Mouse (Mus musculus) macrophage (primary cell): ENCODE data around the gene Lgals2. TPM values are rescaled to one million over a fixed set of nuclear protein-coding genes. Genes with fewer than 3 reads are reported as not detected.
"Not testable (repeated sequence)": the region's sequence is repeated elsewhere in the genome, so short reads cannot be mapped to it uniquely, and the experiment has no call there.

Source experiments
- H3K27ac ChIP-seq: fragments of 350-480 bp; formaldehyde crosslinking; 2 replicates; pipeline ENCODE4 v1.9.0; 2021
- H3K36me3 ChIP-seq: fragments of 350-480 bp; formaldehyde crosslinking; 2 replicates; pipeline ENCODE4 v1.9.0; 2021; ENCODE audit errors: inconsistent target
- H3K4me3 ChIP-seq: fragments of 350-480 bp; formaldehyde crosslinking; 2 replicates; pipeline ENCODE4 v1.9.0; 2021; ENCODE audit errors: inconsistent target
- H3K79me2 ChIP-seq: fragments of 350-480 bp; formaldehyde crosslinking; 2 replicates; pipeline ENCODE4 v1.9.0; 2021; ENCODE audit errors: inconsistent target
- WGBS: methylation state at CpG from one replicate; pipeline ENCODE4 v1.1.7; 2026; ENCODE audit warnings: inconsistent platforms; ENCODE audit not compliant: missing documents; 5-methylcytosine and 5-hydroxymethylcytosine counted together
- polyA plus RNA-seq: library from polyadenylated mRNA; stranded (reverse); fragments of 250-400 nt; gene quantifications from 3 replicates; pipeline ENCODE4 v1.2.4, GENCODE M21; 2018; ENCODE audit warnings: inconsistent platforms

Gene Lgals2
- polyA plus RNA-seq, 1 experiment from 2014 or later, result not detected

DNA sequence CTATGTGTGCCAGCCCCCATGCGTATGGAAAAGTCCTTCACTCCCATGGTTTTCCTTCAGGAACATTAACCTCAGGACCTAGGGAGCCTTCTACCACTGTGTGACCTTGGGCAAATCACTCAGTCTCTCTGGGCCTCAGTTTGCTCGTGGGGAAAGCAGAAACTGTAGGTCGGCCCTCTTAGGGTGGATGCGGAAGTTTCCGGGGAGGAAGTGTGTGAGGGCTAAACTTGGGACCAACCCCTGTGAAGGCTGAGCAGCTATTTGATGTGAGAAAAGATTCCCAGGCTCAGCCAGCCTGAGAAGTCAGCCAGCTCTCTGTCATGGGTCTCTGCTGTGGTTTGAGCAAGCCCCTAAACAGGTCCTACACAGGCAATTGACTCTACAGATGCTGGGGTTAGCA is 7.0 kb upstream of the Lgals2 start:
- Histone ChIP-seq H3K27ac (no peak overlapping the region), H3K4me3 (no peak overlapping the region), H3K79me2 (no peaks in the 10 kb centered on the region), H3K36me3 (no peaks in the 10 kb centered on the region)
- WGBS, result 41% methylated on average over 5 of the region's 5 CpGs

DNA sequence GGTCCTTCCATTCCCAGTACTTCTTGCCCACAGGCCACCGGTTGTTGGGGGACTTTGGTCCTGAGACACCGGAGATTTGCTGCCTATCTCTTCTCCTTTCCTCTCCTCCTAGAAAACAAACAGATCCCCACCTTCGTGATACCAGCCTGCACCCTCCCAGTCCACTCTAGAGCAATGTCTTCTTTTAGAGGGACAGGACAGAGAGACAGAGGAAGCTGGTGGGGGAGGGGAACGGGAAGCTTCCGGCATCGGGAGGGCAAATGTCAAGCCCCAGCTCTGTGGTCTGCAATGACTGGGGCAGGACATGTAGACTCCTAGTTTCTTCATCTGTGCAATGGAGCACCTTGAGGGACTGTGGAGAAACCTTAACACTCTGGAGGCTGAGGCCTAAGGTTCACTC is 4.4 kb upstream of the Lgals2 start:
- WGBS, result 46% methylated on average over 6 of the region's 6 CpGs
- no peak overlapping the region for H3K4me3 ChIP-seq
- H3K27ac ChIP-seq, result no peak overlapping the region
- no peaks in the 10 kb centered on the region for H3K79me2 ChIP-seq
- H3K36me3 ChIP-seq, result no peaks in the 10 kb centered on the region

DNA sequence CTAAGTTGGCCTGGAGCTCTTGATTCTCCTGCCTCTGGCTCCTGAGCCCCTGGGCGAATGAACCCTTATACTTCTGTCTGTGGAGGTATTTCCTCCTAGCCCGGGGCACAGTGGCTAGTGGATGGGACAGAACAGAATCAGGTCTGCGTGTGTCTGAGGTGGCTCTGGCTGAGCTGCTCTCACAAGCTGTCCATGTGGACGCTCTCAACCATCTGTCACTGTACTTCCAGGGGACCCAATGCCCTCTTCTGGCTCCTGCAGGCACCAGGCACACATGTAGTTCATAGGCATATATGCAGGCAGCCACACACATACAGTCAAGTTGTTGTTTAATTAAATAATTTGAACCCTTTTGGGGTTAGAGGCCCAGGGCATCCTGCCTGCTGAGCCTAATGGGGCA is 4.0 kb upstream of the Lgals2 start:
- Histone ChIP-seq H3K27ac (no peak overlapping the region), H3K36me3 (no peaks in the 10 kb centered on the region), H3K79me2 (no peaks in the 10 kb centered on the region), H3K4me3 (no peak overlapping the region)
- 84% methylated on average over 4 of the region's 4 CpGs for WGBS

DNA sequence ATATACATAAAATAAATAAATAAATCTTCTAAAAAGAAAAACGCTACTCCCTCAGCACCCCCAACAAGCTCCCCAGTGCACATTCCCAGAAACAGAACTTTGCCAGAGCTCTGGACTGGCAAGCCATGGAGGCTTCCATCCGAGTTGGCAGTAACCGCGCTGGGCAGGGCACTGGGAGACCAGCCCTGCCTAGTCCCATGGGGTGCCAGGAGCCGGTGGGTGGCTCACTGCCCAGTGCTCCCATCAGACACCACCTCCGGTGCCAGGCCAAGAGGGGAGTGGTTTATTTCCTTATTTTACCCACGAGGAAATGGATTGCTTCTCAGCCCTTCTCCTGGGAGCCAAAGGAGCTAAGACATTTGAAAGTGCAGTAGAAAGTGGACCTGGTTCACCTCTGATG is 1.7 kb upstream of the Lgals2 start:
- Histone ChIP-seq H3K27ac (no peak overlapping the region), H3K4me3 (no peak overlapping the region), H3K79me2 (no peaks in the 10 kb centered on the region), H3K36me3 (no peaks in the 10 kb centered on the region)
- WGBS, result 71% methylated on average over 7 of the region's 7 CpGs

DNA sequence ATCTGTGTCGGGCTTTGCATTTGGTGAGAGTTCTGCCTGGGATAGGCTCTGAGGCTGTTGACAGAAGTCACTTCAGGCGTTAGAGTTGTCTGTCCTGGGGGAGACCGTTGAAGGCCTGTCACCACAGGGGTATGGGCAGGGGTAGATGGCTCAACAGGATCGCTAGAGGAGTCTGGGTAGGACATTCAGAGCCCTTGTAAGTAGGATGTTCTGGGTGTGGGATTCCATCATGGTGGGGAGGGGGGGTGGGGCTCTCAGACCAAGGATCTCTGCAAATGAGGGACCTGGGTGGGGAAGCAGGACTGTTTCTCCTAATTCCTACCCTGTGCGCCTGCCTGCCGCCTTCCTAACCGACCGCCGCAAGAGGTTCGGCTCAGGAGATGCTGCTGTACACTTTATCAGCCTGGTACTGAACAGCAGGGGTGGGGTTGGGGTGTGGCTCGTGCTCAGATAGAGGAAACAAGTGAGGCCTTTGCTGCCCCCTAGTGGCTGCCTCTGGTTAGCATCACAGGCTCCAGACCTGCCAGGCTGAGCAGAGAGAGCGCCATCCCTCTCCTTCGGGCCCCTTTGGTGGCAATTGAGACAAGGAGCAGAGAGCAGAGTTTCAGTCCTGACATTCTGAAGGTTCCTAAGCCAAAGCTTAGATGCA is 3.7 kb downstream of the Lgals2 start:
- H3K27ac ChIP-seq, result no peak overlapping the region

DNA sequence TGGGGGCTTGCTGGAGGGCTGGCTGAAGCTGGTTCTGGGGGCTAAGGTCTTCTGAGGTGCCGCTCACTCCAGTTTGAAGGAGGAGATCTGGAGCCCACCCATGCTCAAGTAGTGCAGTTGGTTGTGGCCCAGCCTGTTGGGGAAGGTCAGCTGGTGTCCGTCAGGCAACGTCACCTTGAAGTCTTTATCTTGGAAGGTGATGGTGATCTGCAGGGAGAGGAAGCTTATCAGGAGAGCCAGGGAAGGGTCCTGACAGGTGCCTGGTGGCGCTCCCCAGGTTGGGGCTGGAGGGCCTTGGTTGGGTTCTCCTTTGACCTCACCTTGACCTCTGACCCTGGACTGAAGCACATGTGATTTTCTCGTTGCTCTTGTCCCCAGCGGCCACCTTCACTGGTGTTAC is 4.4 kb downstream of the Lgals2 start:
- no peak overlapping the region for H3K27ac ChIP-seq
- no peaks in the 10 kb centered on the region for H3K36me3 ChIP-seq
- no peaks in the 10 kb centered on the region for H3K79me2 ChIP-seq
- no peak overlapping the region for H3K4me3 ChIP-seq
- 78% methylated on average over 6 of the region's 6 CpGs for WGBS

More for the DNA sequence above, 3.7 kb downstream of the Lgals2 start:
- H3K4me3 ChIP-seq, result no peak overlapping the region
- 19% methylated on average over 13 of the region's 13 CpGs for WGBS
- H3K79me2 ChIP-seq, result no peaks in the 10 kb centered on the region
- no peaks in the 10 kb centered on the region for H3K36me3 ChIP-seq

DNA sequence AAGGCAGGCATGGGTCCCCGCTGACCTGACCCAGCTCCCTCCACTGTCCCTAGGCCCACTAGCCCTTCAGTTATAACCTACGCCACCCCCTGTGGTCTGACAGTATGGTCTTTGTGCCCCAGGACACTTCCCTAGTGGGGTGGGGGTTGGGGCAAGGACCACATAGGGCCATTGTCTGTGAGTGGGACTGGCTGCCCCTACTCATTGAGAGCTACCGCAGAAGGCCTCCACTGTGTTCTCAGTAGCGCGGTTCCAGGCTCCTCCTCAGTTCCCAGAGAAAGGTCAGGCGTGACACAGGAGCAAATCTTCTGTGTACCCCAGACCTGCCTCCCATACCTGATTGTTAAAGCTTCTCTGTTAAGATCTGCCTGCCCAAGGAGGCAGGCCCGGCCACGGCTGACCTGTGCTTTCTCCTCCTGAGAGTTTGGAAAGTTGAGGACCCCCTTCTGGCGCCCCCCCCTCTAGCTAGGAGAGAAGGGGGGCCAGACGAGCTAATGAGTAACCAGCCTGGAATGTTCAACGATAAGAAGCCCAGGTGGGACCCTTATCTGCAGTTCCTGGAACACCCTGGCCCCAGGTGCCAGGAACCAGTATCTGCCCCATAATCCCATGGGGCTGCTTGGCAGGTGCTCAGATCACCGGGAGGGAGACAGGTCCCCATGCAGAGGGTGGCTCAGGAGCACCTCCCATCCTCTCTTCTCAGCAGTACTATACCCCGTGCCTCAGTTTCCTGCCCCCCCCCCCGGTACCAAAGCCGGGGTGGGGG is 5.1 kb downstream of the Lgals2 start:
- Histone ChIP-seq H3K79me2 (no peaks in the 10 kb centered on the region), H3K4me3 (no peak overlapping the region), H3K36me3 (no peaks in the 10 kb centered on the region), H3K27ac (no peak overlapping the region)
- 80% methylated on average over 14 of the region's 15 CpGs for WGBS

DNA sequence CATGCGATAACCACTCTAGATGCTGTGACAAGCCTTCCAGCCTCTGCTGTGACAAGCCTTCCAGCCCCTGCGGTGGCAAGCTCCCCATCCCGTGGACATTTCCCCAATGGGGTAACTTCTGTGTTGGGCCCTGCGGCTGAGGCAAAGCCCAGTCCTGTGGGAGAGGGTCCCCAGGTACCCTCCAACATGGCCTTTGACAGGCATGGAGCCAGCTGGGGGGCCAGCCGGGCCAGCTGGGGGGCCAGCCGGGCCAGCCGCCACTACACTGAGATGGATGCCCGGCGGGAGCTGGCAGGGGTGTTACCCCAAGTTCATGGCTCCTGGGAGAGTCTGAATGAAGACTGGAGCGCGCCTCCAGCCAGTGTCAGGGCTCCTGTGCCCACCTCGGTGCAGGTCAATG is 5.8 kb downstream of the Lgals2 start:
- H3K27ac ChIP-seq, result no peak overlapping the region
- no peaks in the 10 kb centered on the region for H3K36me3 ChIP-seq
- no peak overlapping the region for H3K4me3 ChIP-seq
- WGBS, result 88% methylated on average over 7 of the region's 12 CpGs
- no peaks in the 10 kb centered on the region for H3K79me2 ChIP-seq

DNA sequence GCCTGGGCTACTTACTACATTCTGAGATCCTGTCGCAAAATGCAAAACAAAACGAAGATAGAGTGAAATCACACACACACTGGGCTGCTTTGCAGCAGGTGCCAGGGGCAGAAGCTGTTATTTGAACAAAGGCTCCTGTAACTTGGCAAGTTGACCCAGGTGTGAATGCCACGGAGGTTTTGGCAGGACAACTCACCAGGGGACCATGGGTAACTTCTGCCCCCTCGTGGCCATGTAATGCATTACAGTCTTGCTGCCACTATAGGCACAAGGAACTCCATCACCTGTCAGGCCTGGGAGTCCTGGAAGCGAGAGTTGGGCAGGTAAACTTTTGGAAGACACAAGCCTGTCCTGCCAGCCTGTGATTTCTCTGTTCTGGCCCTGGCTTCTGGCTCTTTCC is 6.9 kb downstream of the Lgals2 start:
- no peak overlapping the region for H3K4me3 ChIP-seq
- H3K36me3 ChIP-seq, result no peaks in the 10 kb centered on the region
- WGBS, result 29% methylated on average over 5 of the region's 5 CpGs

DNA sequence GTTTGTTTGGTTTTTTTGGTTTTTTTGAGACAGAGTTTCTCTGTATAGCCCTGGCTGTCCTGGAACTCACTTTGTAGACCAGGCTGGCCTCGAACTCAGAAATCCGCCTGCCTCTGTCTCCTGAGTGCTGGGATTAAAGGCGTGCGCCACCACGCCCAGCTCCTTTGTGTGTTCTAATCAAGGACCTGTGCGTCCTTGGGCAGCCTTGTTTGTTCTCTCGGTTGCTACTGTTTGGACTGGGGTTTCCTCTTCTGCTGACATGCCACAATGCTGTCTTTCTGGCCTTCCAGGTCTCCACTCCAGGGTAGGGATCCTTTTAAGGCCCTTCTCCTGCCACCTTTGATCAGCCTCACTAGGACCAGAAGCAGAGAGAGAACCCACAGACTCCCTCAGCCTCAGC is 8.5 kb downstream of the Lgals2 start:
- H3K27ac ChIP-seq, H3K4me3 ChIP-seq, H3K79me2 ChIP-seq, H3K36me3 ChIP-seq: not testable (repeated sequence)
- 88% methylated on average over 6 of the region's 7 CpGs for WGBS

More for the DNA sequence above, 6.9 kb downstream of the Lgals2 start:
- Histone ChIP-seq H3K79me2 (no peaks in the 10 kb centered on the region), H3K27ac (no peak overlapping the region)

DNA sequence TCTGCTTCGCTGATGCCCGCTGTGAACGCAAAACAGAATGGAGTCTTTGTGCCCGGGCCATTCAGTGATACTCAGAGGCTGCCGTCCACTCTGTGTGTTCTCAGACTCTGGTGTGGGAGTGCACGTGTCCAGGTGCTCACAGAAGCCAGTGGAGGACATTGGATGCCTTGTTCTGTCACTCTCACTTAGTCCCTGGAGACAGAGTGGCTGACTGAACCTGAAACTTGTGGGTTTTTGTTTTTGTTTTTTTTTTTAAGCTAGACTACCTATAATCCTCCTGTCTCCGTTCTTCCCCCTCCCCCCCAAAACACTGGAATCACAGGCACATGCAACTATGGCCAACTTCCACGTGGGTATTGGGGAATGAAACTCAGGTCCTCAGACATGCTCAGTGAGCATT is 9.0 kb downstream of the Lgals2 start:
- 86% methylated on average over 8 of the region's 8 CpGs for WGBS
- no peaks in the 10 kb centered on the region for H3K79me2 ChIP-seq
- no peaks in the 10 kb centered on the region for H3K36me3 ChIP-seq
- H3K4me3 ChIP-seq, result no peak overlapping the region
- H3K27ac ChIP-seq, result no peak overlapping the region

DNA sequence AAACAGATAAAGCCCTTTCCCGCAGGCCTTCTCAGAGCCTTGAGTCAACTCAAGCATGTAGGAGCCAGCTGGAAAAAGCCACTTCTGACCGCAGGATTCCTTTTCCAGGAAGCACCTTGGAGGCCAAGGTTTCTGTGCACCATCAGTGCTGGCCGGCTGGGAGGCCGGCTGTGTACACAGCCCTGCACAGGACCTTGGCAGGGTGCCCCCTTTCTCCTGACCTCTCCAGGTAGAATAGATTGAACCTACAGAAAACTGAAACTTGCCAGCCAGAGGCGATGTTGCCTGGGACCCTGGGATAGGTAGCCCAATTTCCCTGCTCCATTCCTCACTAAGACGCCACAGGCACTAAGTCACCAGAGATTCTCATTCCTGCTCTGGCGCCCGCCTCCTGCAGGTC is 9.5 kb downstream of the Lgals2 start:
- H3K79me2 ChIP-seq, result no peaks in the 10 kb centered on the region
- WGBS, result 93% methylated on average over 8 of the region's 8 CpGs
- H3K36me3 ChIP-seq, result no peaks in the 10 kb centered on the region
- H3K4me3 ChIP-seq, result no peak overlapping the region
- H3K27ac ChIP-seq, result no peak overlapping the region

DNA sequence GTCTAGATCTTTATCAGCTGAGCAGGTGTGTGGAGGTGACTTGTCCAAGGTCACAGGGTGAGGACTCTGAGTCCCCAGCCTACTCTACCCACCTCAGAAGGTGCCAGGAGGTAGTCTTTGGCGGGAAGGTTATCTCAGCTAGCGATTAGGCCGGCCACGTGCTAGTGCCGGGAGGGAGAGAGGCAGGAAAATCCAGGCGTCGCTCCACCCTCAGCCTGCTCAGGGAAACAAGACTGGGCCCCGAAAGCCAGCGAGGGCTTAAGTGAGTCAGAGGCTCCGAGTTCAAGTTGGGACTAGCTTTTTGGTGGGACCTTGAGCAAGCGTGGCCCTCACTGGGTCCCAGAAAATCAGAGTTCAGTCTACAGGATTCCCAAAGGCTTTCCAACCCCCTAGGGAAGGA is 10.0 kb downstream of the Lgals2 start:
- Histone ChIP-seq H3K4me3 (no peak overlapping the region), H3K79me2 (no peaks in the 10 kb centered on the region), H3K36me3 (no peaks in the 10 kb centered on the region), H3K27ac (no peak overlapping the region)
- WGBS, result 93% methylated on average over 11 of the region's 11 CpGs

DNA sequence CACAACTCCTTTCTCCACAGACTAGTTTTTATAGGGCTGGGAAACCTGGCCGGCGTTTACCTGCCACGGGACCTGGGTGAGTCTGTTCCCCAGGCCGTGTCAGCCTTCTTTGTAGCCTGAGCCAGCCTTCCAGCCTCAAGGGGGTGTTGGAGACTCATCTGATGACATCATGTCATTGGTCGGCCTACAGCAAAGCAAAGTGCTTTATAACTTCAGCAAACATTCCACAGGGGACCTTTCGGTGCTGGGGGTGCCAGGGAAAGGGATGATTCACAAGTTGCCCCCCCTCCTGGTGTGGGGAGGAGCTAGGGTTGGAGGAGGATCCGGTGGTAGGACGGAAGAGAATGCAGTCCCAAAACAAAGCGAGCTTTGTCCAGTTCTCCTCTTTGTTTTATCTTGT is 10.5 kb downstream of the Lgals2 start:
- Histone ChIP-seq H3K36me3 (no peaks in the 10 kb centered on the region), H3K79me2 (no peaks in the 10 kb centered on the region), H3K4me3 (no peak overlapping the region), H3K27ac (no peak overlapping the region)
- 71% methylated on average over 8 of the region's 9 CpGs for WGBS

DNA sequence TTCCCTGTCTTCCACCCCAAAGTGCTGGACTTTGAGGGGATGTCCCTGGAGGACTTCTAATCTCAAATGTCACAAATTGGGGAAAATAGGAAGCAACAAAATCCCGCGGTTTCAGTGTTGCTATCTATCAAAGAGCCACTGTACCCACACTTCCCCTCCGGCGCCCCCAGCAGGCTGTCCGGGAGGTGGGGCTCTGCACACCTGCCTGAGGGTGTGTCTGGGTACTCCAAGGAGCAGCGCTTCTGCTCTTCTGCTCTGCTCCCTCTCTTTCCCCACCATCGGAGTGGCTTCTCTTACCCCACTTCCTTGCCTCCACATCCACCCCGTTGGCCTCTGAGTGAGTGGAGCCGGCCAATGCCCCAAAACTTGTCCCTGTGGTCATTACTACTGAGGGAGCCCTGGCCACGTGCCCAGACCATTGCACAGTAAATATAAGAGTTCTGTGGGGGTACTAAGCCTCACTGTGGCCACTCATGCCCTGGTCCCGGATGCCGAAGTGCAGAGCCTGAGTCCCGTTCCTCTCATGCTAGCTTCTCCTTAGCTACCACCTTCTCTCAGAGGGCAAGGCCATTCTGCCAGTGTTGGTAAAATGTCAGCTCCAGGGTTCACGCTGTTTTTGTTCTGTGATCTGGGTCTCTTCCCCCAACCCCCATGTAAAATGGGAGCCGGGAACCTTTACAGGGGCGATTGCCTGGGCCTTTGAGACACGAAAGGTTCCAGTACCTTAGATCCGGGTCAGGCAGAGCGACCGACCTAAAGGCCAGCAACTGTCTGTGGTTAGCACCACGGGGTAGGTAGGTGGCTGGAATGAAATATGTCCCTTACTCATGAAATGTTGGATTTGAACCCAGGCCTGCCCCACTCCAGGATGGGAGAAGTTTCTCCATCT is 11.5 kb downstream of the Lgals2 start:
- Histone ChIP-seq H3K27ac (no peak overlapping the region), H3K36me3 (no peaks in the 10 kb centered on the region), H3K4me3 (no peak overlapping the region), H3K79me2 (no peaks in the 10 kb centered on the region)
- 32% methylated on average over 21 of the region's 21 CpGs for WGBS
